Mouse (Mus musculus): ENCODE measurements around the gene Hamp. TPM values are rescaled to one million over a fixed set of nuclear protein-coding genes. Genes with fewer than 3 reads are reported as not detected.

The Hamp gene
- not detected for polyA plus RNA-seq (2017; shearing (Covaris generic))

DNA sequence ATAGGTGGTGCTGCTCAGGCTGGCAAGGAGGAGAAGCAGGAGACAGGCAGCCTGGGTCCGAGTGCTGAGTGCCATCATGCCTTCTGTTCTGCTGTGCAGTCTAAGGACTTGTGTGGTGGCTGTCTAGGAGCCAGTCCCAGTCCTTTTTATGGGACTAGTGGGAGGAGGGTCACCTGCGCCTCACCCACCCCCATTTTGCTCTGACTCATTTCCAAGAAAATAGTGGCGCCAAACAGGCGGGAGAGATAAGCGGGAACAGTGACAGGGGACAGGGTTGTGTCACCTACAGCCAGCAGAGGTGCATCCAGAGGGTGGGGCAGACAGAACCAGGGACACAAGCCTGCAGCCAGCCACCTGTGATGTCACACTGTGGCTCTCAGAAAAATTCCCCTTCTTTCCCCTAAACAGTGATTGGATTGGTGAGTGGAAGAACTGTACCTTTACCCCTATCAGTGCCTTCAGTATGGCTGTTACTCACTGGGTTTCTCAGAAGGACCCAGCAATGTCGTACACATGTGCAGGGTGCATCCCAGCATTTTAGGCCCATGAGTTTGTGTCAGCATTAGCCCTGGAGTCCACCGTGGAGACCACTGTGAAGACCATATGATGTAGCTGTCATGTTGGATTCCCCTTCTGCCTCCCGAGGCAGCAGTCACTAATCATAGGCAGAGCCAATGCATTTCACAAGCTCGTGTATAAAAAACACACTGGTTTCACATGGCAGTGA is at the start of gene Hamp:
Hamp (minus strand) TSS at position 124 of the 727 bp plus-strand sequence.
- ATAC-seq = no peak

DNA sequence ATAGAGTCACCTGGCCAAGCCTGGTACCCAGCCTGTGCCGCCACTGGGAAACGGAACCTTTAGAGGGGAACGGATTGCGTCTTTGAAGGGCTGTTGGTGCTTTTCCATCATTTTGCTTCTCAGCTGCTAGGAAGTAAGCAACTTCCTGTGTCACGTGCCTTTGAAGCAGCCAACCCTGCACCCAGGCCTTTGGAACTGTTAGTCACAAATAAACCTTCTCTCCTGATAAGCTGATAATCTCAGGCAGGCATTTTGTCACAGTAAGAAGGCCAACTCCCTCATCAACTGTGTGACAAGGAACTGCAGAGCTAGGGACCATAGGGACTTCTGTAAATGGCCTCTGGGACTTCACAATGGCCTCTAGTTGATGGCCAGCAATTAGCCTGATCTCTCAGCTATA is 48.3 kb upstream of the Hamp start:
- no peak for ATAC-seq

DNA sequence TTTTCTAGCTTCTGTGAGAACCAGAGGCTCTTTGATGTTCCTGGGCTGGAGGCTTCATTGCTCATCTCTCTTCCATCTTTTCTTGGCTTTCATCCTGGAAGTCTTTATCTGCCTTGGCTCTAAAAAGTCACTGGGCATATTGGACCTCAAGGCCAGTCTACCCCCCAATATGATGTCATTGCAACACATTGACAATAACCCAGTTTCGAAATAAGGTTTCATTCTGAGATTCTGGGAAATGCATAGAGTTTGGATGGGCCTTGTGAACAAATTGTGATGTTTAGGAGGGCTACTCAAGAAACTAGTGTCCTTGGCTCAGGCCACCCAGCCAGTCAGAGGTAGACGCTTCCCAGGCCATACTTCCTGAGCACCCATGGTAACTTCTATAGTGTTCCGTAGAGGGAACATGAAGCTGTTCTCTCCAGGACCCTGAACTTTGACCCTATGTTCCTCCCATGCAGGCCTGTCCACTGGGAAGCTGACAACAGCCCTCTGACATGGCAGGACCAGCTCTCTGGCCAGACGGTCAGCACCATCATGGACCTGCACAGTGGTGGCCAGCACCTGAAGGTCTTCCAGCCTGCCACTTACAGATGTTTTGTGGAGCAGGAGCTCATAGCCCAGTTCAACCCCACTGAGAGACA is 44.8 kb upstream of the Hamp start:
- no peak for ATAC-seq

DNA sequence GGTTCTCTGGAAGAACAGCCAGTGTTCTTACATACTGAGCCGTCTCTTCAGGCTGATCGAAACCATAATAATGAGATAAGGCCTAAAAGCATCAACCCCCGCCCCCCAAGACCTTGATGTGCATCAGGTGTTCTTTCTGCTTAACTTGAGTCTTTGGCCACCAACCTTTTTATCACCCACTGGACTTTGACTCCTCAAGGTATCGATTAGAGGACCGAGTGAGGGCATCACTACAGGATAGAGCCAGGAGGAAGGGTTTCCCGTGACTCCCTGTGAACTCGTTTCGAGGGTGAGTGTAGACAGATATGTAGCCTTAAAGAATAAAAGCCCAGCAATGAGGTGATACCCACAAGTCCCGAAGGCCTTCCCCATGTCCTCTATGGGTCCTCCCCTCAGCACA is 41.5 kb upstream of the Hamp start:
- no peak for ATAC-seq

DNA sequence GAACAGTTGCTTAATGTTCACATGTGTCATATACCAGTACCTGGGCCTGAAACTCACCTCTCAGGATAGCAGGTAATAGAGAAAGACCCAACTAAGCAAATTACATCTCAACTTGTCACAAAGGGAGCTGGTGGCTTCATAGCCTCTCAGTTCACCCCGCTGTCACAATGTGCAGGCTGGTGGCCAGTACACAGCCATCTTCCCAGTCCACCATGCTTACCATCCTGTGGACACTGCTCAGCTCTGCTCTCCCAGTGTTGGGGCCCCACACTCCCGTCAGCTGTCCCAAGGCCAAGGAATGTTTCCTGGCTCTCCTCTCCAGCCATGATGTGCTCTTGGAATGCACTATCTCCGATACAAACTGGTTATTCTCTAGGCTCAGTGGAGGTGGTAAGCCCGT is 37.9 kb upstream of the Hamp start:
- ATAC-seq = no peak

DNA sequence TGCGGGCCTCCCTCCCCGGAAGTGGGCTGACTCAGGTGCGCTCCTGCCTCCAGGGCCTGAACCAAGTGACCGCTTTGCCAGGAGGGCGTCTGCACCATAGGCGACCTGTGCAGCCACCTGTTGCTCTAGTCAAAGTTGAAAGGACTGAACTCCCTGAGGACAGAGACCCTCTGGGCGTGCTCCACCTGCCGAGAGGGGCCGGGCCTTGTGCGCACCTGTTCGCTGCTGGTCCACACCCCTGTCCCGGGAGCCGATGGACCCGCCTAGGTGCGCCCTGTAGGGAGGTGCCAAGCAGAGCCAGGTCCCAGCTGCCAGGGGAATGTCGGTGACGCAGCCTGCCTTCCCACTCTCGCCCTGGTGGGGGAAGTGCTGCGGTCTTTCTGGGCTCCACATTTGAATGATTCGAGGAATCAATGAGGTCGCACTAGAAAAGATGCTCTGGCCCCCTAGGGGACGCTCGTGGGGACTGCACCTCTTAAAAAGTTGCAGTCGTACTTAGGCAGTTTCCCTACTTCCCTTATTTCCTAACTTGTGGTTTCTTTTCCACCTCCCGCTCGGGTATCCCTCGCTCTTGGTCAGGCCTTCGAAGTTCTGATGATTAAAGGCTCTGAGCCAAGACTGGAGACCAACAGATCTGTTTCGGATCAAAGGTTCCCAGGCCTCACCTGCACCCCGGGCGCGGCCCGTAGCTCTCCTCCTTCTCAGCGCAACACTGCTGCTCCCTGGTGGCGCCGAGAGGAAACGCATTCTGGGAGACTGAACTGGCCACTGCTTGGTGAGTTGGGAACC is 29.9 kb upstream of the Hamp start, which contains the start of gene Fam187b:
Fam187b (plus strand) TSS at position 290 of the 789 bp plus-strand sequence.
- ATAC-seq = peak; percentile 91

DNA sequence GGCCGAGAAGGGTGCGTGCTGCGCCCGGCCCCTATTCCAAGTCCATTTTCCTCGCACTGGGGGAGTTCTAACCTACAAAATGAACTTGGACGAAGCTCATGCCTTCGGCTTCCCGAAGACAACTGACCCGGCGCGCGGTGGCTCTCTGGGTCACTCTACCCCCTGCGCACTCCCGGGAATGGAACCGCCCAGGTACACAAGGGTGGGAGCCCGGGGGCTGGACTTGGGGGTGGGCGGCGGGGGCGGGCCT is 29.3 kb upstream of the Hamp start, which contains the start of gene Lsr:
Lsr (minus strand) TSS at position 214 of the 250 bp plus-strand sequence.
- no peak for ATAC-seq

DNA sequence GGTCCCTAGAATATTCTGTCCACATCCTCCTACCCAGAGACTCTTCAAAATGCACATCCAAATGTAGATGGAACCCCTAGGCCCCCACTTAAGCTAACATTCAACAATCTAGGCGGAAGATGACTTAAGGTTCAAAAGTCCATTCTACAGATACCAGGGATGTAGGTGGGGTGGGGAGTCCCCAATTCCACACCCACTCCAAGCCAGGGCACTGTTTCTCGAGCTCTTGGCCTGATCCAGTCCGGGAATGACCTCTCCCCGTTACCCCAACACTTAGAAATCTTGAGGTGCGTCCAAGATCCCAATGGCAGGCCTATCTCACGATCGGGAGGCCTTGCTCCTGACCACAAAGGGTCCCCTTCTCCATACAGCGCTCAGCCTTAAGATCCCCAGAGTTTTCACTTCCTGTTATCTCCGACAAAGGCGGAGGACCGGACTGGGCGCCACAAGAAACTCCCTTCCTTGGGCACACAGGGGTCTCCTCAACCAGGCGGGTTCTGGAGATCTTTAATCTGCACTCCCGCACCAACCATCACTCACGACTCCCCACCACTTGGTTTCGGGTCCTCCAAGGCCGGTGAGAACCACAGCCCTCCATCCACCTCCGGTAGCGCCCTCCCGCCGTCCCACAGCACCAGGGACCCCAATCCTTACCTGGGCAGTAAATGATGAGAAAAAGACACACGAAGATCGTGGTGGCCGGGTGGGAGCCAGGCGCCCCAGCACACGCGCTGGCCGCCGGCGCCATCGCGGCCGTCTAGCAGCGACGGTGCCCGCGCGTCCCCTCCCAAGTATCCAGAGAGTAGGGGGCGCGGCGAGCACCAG is 28.8 kb upstream of the Hamp start:
- no peak for ATAC-seq

DNA sequence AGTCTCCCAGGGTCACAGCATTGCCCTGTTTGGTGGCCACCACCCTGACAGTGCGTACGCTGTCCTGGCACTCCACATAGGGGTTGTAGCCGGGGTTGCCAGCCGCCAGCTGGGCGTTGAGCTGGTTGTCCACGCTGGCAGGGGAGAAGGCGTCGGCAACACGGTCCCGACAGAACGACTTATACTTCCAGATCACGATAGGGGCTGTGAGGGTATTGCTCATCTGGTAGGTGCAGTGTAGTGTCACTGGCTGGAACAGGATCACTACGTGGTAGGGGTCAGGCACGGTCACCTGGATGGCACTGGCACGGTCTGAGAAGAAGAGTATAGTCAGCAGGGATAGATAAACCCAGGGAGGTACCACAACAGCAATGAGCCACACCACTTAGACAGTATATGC is 28.1 kb upstream of the Hamp start:
- no peak for ATAC-seq

DNA sequence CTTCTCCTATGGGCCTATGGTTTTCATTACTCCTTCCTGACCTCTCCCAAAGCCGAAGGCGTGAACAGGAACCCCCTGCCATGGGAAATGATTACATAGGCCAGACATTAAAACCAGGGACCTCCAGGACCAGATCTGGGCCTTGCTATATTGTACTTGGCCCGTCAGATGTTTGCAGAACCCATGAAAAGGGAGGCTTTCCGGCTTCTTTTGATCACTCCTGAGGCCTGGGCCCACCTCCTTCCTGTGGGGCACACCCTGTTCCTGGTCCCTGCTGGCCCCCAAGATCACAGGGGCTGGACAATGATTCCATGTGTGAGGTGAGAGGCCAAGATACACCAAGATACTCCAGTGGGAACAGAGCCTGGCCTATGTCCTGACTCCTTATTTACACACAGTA is 25.3 kb upstream of the Hamp start:
- ATAC-seq = no peak

DNA sequence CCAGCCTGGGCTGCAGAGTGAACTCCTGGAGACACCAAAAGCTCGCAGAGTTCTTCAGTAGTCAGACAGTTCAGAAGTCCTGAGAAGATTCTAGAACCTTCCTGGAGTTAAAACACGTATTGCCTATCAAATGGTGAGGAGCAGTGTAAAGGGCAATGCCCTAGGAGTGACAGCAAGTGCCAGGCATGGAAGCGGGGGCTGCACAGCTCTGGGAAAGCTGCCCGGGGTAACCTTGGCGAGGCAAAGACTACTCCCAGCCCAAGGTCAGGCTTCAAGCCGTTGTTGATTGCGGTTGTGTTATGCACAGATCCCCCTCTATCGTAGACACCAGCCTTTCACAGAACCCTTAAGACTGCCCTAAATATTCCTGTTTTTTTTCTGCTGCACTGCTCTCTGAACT is 24.8 kb upstream of the Hamp start:
- ATAC-seq = no peak

DNA sequence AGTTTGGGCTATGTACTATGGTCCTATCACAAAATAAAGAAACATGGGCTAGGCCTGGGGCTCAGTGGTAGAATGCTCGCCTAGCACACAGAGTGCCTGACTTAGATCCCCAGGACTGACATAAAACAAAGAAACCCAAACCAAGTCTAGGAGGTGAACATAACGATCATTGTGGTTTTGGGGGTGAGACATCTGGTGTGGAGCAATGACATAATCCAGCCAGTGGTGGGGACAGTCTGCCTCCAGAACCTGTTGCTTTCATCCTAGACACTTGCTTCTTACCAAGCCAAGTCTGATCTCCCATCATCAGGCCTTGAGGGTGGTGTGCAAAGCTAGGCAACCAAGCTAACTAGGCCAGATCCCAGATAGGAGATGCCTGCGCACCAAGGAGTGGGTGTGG is 22.8 kb upstream of the Hamp start:
- no peak for ATAC-seq

DNA sequence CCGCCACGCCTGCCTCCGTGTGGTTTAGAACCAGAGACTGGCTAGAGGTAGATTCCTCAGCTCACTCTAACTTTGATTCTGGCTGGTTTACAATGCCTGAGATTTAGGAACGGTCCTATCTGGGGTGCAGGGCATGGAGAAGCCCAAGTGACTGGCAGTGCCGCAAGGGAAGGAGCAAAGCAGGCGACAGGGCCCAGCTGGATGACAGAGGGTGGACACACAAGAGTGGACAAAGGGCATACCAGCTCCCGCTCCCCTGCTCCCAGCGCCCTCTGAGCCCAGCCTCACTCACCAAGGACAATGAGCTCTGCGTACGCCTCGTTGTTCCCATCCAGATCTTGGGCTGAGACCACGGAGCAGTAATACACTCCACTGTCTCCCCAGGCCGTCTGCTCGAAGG is 21.8 kb upstream of the Hamp start:
- ATAC-seq = no peak

DNA sequence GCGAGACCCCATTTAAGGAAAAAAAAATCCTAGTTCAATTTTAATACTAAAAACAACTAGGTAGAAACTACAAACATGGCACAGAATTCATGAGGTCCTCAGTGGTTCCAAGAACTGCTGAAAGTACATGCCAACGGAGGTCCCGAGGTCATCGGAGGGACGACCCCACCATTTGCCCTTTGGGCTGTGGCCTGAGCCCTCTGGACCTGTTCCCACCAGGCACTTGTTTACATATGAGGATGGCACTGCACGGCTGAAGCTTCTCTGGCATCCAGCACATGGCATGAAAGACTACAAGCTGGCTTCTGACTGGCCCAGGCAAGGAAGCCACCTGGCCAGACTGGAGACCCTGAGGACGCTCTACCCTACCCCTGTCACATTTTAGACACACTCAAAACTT is 20.5 kb upstream of the Hamp start:
- no peak for ATAC-seq

DNA sequence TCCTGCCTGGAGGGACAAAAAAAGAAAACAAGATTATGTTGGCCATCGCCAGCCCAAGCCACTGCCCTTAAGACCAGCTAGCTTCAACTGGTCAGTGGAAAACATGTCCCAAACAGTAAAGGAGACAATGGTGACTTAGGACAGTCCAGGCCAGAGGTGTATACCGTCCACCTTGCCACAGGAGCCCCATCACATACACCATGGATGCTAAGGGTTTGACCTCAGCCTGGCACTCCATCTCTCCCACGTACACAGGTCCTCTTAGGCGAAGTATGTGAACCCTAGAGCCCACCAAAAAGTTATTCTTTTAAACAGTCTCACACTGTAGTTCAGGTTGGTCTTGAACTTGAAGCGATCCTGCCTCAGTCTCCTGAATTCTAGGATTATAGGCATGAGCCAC is 19.0 kb upstream of the Hamp start:
- no peak for ATAC-seq

DNA sequence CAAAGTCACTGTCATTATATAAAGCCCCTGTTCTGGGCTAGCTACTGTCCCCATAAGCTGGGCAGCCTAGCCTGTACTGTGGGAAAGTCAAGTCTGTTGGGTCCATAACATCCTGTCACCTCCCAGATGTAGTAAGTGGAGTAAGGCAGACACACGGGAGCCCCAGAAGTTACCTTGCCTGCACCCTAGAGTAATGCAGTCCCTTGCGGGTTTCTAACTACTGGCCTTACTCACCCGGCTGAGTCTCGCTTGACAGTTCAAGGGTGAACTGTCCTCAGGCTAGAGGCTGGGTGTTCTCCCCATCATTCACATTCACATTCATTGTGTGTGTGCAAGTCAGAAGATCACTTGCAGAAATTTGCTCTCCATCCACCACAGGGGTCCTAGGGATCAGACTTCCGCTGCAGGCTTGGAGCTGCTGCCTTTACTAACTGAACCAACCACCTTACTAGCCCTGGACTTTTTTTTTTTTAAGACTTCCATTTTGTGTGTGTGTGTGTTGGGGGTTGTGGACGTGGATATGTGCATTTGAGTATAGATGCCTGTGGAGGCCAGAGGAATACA is 16.0 kb upstream of the Hamp start:
- ATAC-seq = no peak

DNA sequence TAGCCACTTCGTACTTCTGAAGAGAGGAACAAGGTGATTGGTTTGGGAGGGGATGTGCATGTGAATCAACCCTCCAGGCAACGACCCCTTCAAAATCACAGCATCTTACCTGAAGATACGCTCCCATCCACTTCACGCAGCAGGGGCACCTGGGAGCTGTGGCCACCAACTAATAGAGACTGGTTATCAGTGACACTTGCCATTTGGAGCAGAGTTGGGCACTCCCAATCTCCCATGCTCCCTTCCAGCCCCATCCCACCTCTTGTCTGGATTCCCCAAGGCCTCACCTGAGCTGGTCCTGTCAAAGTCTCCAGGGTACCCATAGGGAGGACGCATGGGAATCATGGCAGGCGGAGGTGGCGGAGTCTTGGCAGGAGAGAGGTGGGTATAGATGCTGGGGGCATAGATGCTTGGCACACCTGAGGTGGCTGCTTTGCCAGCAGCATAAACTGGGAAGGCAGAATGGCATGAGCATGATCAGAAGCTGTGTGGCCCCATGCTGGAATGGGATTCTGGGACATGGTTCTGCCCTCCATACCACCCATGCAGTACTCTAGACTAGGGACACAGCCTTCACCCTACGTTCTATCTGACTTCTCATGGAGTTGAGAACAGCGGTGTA is 15.1 kb upstream of the Hamp start:
- no peak for ATAC-seq

DNA sequence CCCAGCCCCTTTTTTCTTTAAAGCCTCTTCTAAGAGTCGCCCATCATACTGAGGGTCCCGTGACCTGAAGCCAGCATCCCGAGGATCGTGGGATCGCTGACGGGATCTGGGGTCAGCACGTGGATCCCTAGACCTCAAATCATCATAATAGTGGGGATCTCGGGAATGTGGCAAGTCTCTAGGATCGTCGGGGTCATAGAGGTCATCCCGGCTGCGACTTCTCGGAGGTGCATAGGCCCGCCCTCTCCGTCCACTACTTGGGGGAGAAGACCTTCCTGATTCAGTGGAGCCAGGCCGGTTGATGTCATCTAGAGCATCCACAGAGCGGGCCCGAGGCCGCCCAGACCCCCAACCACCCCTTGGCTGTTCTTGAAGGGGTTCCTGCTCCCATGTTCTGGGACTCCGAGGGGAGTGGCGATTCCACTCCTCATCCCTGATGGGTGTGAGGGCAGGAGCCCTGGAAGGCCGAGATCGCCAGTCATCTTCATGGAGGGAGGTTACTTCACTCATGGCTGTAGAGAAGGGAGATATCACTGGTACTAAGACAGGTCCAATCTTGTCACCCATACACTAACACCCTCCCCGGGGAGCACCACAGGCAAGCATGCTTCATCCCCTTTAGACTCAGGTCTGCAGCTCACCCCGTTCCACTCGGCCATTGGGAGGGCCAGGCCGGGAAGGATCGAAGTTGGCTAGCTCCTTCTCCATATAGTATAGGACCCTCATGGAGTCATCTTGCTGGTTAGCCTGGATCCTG is 14.5 kb upstream of the Hamp start:
- no peak for ATAC-seq

DNA sequence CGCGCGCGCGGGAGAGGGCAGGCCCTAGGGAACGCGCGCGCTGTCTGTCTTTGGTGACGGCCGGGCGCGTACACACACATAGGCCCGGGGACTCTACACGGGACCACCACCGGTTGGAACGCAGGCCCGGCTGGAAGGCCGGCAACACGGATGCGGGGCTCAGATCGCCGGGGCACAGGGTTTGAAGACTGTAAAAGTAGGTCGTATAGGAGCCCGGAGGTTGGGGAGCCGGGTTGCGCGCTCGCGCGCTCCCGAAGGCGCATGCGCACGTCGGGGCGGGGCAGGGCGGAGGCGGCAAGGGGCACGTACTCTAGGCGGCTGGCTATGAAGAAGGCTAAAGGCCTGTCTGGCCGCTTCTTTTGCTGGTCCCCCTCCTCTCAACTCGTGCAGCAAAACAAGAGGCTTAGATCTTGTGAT is 13.5 kb upstream of the Hamp start:
- peak; percentile 72 for ATAC-seq

DNA sequence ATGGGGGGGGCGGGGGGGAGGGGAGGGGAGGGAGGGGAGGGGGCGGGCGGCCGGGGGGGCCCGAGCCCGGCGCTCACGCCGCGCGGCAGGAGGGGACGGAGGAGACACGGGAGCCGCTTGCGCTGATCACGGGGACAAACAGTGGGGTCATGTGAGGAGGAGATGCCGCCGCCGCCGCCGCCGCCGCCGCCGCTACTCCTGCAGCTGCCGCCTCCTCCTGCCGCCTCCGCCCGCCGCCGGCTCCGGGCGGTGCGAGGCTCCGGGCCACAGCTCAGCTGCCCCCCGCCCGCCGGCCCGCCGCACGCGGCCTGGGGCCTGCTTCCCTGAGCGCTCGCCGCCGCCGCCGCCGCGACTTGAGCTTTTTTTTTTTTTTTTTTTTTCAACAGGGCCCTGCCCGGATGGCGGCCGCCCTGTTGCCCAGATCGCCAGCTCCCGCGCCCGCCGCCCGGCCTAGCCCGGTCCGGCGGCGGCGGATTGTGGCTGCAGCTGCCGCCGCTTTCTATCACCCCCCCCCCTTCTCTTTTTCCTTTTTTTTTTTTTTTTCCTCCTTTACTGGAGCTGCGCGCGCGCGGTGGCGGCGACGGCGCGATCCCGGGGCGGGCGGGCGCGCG is 13.0 kb upstream of the Hamp start, which contains the start of gene Usf2:
Usf2 (minus strand) TSS at position 48 of the 611 bp plus-strand sequence.
- peak; percentile 44 for ATAC-seq

DNA sequence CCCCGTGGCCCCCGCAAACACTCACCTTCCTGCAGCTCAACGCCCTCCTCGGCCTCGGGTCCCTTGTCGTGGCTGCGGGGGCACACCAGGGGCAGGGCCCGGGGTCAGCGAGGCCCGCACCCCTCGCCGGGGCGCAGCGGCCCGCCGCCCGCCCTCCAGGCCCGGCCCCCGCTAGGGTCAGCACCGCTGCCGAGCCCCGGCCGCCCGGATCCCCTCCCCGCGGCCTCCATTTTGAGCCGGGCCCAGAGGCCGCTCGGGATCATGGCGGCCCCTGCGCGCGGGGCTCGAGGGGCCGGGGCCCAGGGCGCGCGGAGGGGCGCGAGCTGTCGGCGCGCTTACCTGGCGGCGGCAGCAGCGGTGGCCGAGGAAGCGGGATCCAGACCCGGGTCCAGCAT is 12.5 kb upstream of the Hamp start:
- ATAC-seq = peak; percentile 19

All from activated CD4-positive, CD25-positive, alpha-beta regulatory T cell, adult 4 months (primary cell).